Mouse (Mus musculus) MEL (cell line): ENCODE measurements around the gene Hist1h3a. TPM values are rescaled to one million over a fixed set of nuclear protein-coding genes. Genes with fewer than 3 reads are reported as not detected.

ENCODE experiments used
- DNase-seq: peaks from one replicate; pipeline ENCODE4 v3.0.0; 2011; ENCODE audit warnings: low read depth, low spot score
- H3K27ac ChIP-seq: 2 replicates; pipeline ENCODE4 v1.5.1; 2012; ENCODE audit warnings: low read depth, mild to moderate bottlenecking, control low read depth, low read length, moderate library complexity; ENCODE audit not compliant: control insufficient read depth
- H3K27me3 ChIP-seq, 2 experiments: fragments of 150-350 bp in 1 of 2; sonication (generic) in 1 of 2; 2 replicates each; pipeline ENCODE4 v1.6.1; 2012; ENCODE audit warnings: low read length in 2 of 2, mild to moderate bottlenecking in 2 of 2, improper control_type of control experiment in 1 of 2, moderate library complexity in 1 of 2; ENCODE audit not compliant: insufficient read depth in 2 of 2, control insufficient read depth in 1 of 2
- H3K36me3 ChIP-seq, 2 experiments: 2 replicates each; pipeline ENCODE4 v1.6.1; 2012 to 2014; ENCODE audit warnings: low read length in 2 of 2, improper control_type of control experiment in 1 of 2, inconsistent platforms in 1 of 2, mild to moderate bottlenecking in 1 of 2; ENCODE audit not compliant: insufficient read depth in 2 of 2, control insufficient read depth in 1 of 2
- H3K4me1 ChIP-seq, 2 experiments: fragments of 150-350 bp in 1 of 2; sonication (generic) in 1 of 2; 2 replicates each; pipeline ENCODE4 v1.6.1; 2012; ENCODE audit warnings: low read length in 2 of 2, improper control_type of control experiment in 1 of 2, mild to moderate bottlenecking in 1 of 2; ENCODE audit not compliant: insufficient read depth in 2 of 2, control insufficient read depth in 1 of 2
- H3K4me3 ChIP-seq, 2 experiments: fragments of 150-350 bp in 1 of 2; sonication (generic) in 1 of 2; 2 replicates each; pipeline ENCODE4 v1.5.1; 2012; ENCODE audit warnings: low read depth in 2 of 2, low read length in 2 of 2, mild to moderate bottlenecking in 2 of 2, moderate library complexity in 2 of 2, control low read depth in 1 of 2, improper control_type of control experiment in 1 of 2; ENCODE audit not compliant: control insufficient read depth in 1 of 2, insufficient read depth in 1 of 2
- H3K79me2 ChIP-seq: 2 replicates; pipeline ENCODE4 v1.6.1; 2012; ENCODE audit warnings: mild to moderate bottlenecking, low read length, moderate library complexity; ENCODE audit not compliant: control insufficient read depth, poor library complexity, insufficient read depth
- H3K9ac ChIP-seq: 2 replicates; pipeline ENCODE4 v1.6.1; 2012; ENCODE audit warnings: low read depth, mild to moderate bottlenecking, control low read depth, low read length, moderate library complexity; ENCODE audit not compliant: control insufficient read depth, poor library complexity, severe bottlenecking
- H3K9me3 ChIP-seq: fragments of 150-350 bp; sonication (generic); replicated peaks from 2 replicates; pipeline ENCODE4 v1.6.1; 2012; ENCODE audit warnings: mild to moderate bottlenecking, low read length, improper control_type of control experiment, moderate library complexity; ENCODE audit not compliant: insufficient read depth
- BHLHE40 ChIP-seq: IDR thresholded peaks from 2 replicates; pipeline ENCODE4 v1.6.1; 2012; ENCODE audit warnings: low read depth, mild to moderate bottlenecking, inconsistent platforms, low read length, improper control_type of control experiment, borderline replicate concordance
- CHD1 ChIP-seq: IDR thresholded peaks from 2 replicates; pipeline ENCODE4 v1.6.1; 2012; ENCODE audit warnings: low read depth, mild to moderate bottlenecking, inconsistent platforms, low read length, improper control_type of control experiment
- CHD2 ChIP-seq: IDR thresholded peaks from 2 replicates; pipeline ENCODE4 v1.6.1; 2011; ENCODE audit warnings: low read length, improper control_type of control experiment
- CTCF ChIP-seq, 3 experiments: IDR thresholded peaks in 2 of 3; conservative IDR thresholded peaks in 1 of 3; 2 replicates each; pipeline ENCODE4 v1.5.1; 2011 to 2012; ENCODE audit warnings: low read length in 3 of 3, low read depth in 2 of 3, mild to moderate bottlenecking in 2 of 3, improper control_type of control experiment in 1 of 3, inconsistent platforms in 1 of 3, mixed read lengths in 1 of 3, moderate library complexity in 1 of 3; ENCODE audit not compliant: control insufficient read depth in 1 of 3, insufficient read depth in 1 of 3, poor library complexity in 1 of 3, severe bottlenecking in 1 of 3
- ELF1 ChIP-seq: IDR thresholded peaks from 2 replicates; pipeline ENCODE4 v1.6.1; 2014; ENCODE audit warnings: low read depth, mild to moderate bottlenecking, inconsistent platforms, low read length, improper control_type of control experiment, moderate library complexity
- EP300 ChIP-seq, 2 experiments: IDR thresholded peaks; 2 replicates each; pipeline ENCODE4 v1.6.1; 2011; ENCODE audit warnings: improper control_type of control experiment in 2 of 2, low read length in 2 of 2, low read depth in 1 of 2, mild to moderate bottlenecking in 1 of 2
- GABPA ChIP-seq: IDR thresholded peaks from 2 replicates; pipeline ENCODE4 v1.6.1; 2012; ENCODE audit warnings: low read depth, mild to moderate bottlenecking, inconsistent platforms, low read length, improper control_type of control experiment, moderate library complexity
- HCFC1 ChIP-seq: IDR thresholded peaks from 2 replicates; pipeline ENCODE4 v1.6.1; 2012; ENCODE audit warnings: low read depth, mild to moderate bottlenecking, inconsistent platforms, low read length, improper control_type of control experiment, moderate library complexity
- JUND ChIP-seq: IDR thresholded peaks from 2 replicates; pipeline ENCODE4 v1.6.1; 2011; ENCODE audit warnings: low read depth, mild to moderate bottlenecking, improper control_type of control experiment, low read length
- MAX ChIP-seq: IDR thresholded peaks from 2 replicates; pipeline ENCODE4 v1.6.1; 2011; ENCODE audit warnings: low read length, improper control_type of control experiment
- MAZ ChIP-seq: IDR thresholded peaks from 2 replicates; pipeline ENCODE4 v1.6.1; 2012; ENCODE audit warnings: low read depth, mild to moderate bottlenecking, inconsistent platforms, low read length, improper control_type of control experiment
- MEF2A ChIP-seq: IDR thresholded peaks from 2 replicates; pipeline ENCODE4 v1.6.1; 2014; ENCODE audit warnings: low read depth, mild to moderate bottlenecking, inconsistent platforms, low read length, improper control_type of control experiment; ENCODE audit not compliant: poor library complexity, insufficient replicate concordance, severe bottlenecking; ENCODE audit errors: extremely low read depth
- MXI1 ChIP-seq: IDR thresholded peaks from 2 replicates; pipeline ENCODE4 v1.6.1; 2011; ENCODE audit warnings: mild to moderate bottlenecking, low read depth, low read length, improper control_type of control experiment
- MYC ChIP-seq: IDR thresholded peaks from 2 replicates; pipeline ENCODE4 v1.6.1; 2011; ENCODE audit warnings: low read depth, mild to moderate bottlenecking, low read length, improper control_type of control experiment, moderate library complexity
- NELFE ChIP-seq: IDR thresholded peaks from 2 replicates; pipeline ENCODE4 v1.6.1; 2011; ENCODE audit warnings: low read depth, low read length, improper control_type of control experiment
- NRF1 ChIP-seq: IDR thresholded peaks from 2 replicates; pipeline ENCODE4 v1.6.1; 2014; ENCODE audit warnings: low read depth, mild to moderate bottlenecking, inconsistent platforms, low read length, improper control_type of control experiment, moderate library complexity; ENCODE audit not compliant: poor library complexity, insufficient read depth, severe bottlenecking
- POLR2A ChIP-seq, 2 experiments: IDR thresholded peaks; 2 replicates each; pipeline ENCODE4 v1.6.1; 2011 to 2012; ENCODE audit warnings: low read length in 2 of 2, mild to moderate bottlenecking in 2 of 2, control low read depth in 1 of 2, improper control_type of control experiment in 1 of 2, low read depth in 1 of 2, moderate library complexity in 1 of 2; ENCODE audit not compliant: control insufficient read depth in 1 of 2, insufficient read depth in 1 of 2, poor library complexity in 1 of 2
- POLR2AphosphoS2 ChIP-seq: IDR thresholded peaks from 2 replicates; pipeline ENCODE4 v1.6.1; 2011; ENCODE audit warnings: low read length, improper control_type of control experiment
- POLR2AphosphoS5 ChIP-seq: IDR thresholded peaks from 2 replicates; pipeline ENCODE4 v1.6.1; 2012; ENCODE audit warnings: low read depth, borderline replicate concordance, mild to moderate bottlenecking, inconsistent platforms, low read length, moderate library complexity, mixed read lengths
- RAD21 ChIP-seq: IDR thresholded peaks from 2 replicates; pipeline ENCODE4 v1.6.1; 2011; ENCODE audit warnings: mild to moderate bottlenecking, low read depth, low read length, improper control_type of control experiment
- SIN3A ChIP-seq: IDR thresholded peaks from 2 replicates; pipeline ENCODE4 v1.6.1; 2012; ENCODE audit warnings: low read length, improper control_type of control experiment, inconsistent platforms
- SMC3 ChIP-seq: IDR thresholded peaks from 2 replicates; pipeline ENCODE4 v1.6.1; 2011; ENCODE audit warnings: low read depth, low read length, improper control_type of control experiment
- TAL1 ChIP-seq: IDR thresholded peaks from 2 replicates; pipeline ENCODE4 v1.6.1; 2012; ENCODE audit warnings: mild to moderate bottlenecking, inconsistent platforms, low read length, moderate library complexity, mixed read lengths
- TBP ChIP-seq: IDR thresholded peaks from 2 replicates; pipeline ENCODE4 v1.8.0; 2011; ENCODE audit warnings: low read depth, low read length, improper control_type of control experiment
- UBTF ChIP-seq: IDR thresholded peaks from 2 replicates; pipeline ENCODE4 v1.6.1; 2012; ENCODE audit warnings: low read depth, mild to moderate bottlenecking, inconsistent platforms, low read length, improper control_type of control experiment, moderate library complexity, borderline replicate concordance; ENCODE audit not compliant: insufficient read depth
- USF1 ChIP-seq: IDR thresholded peaks from 2 replicates; pipeline ENCODE4 v1.6.1; 2014; ENCODE audit warnings: low read depth, mild to moderate bottlenecking, inconsistent platforms, low read length, improper control_type of control experiment, moderate library complexity
- ZC3H11A ChIP-seq: IDR thresholded peaks from 2 replicates; pipeline ENCODE4 v1.6.1; 2012; ENCODE audit warnings: low read depth, mild to moderate bottlenecking, inconsistent platforms, low read length, improper control_type of control experiment
- ZKSCAN1 ChIP-seq: IDR thresholded peaks from 2 replicates; pipeline ENCODE4 v1.6.1; 2012; ENCODE audit warnings: low read depth, mild to moderate bottlenecking, inconsistent platforms, low read length, improper control_type of control experiment, moderate library complexity
- ZNF384 ChIP-seq: IDR thresholded peaks from 2 replicates; pipeline ENCODE4 v1.6.1; 2012; ENCODE audit warnings: low read depth, mild to moderate bottlenecking, inconsistent platforms, low read length, improper control_type of control experiment
- polyA plus RNA-seq, 2 experiments: library from polyadenylated mRNA; stranded (reverse) in 1 of 2; unstranded in 1 of 2; fragments of >175 nt in 1 of 2; fragments of >200 nt in 1 of 2; gene quantifications; 2 replicates each; pipeline versions ENCODE4 v1.2.1 to v1.2.4; 2012; ENCODE audit warnings: low replicate concordance in 2 of 2, low read depth in 1 of 2; ENCODE audit not compliant: insufficient read length in 2 of 2, insufficient read depth in 1 of 2, missing spikeins in 1 of 2
- total RNA-seq: library from RNA; depleted of rRNA; stranded (reverse); fragments of 300-350 nt; gene quantifications from 2 replicates; pipeline ENCODE4 v1.2.3, GENCODE M21; 2012

Gene Hist1h3a
- total and polyA plus RNA-seq, 3 experiments = 6.5 to 1,097 TPM; not detected in 1

- no peaks in the 10 kb centered on the region for H3K9me3 ChIP-seq
- no peaks in the 10 kb centered on the region for H3K4me1 ChIP-seq
- H3K36me3 ChIP-seq = no peaks in the 10 kb centered on the region
- no peak overlapping the region for H3K9ac ChIP-seq
- no peak overlapping the region for H3K27ac ChIP-seq
- no peak for TF ChIP-seq GABPA
- TF ChIP-seq JUND = no peak
- TF ChIP-seq TAL1 = no peak
- TF ChIP-seq CTCF (IDR thresholded peaks at IDR 0.05 in 2 of 3, conservative IDR thresholded peaks at IDR 0.05 in 1 of 3; ENCODE audit: control insufficient read depth in 1 of 3, insufficient read depth in 1 of 3, low read depth in 2 of 3, low read length in 3 of 3, poor library complexity in 1 of 3, severe bottlenecking in 1 of 3) = no peak
- TF ChIP-seq POLR2AphosphoS5 = no peak
- no peak for TF ChIP-seq ZNF384
- no peak for TF ChIP-seq USF1
- no peak for TF ChIP-seq MXI1
- TF ChIP-seq CHD2 = no peak
- TF ChIP-seq MYC = no peak
- TF ChIP-seq POLR2AphosphoS2 = no peak
- TF ChIP-seq NRF1 = no peak
- TF ChIP-seq, all 39 proteins: peak for 0
- Histone ChIP-seq H3K27me3 (peaks cover 4 to 8% of the 10 kb centered on the region in 2 experiments), H3K79me2 (no peaks in the 10 kb centered on the region), H3K4me3 (no peak overlapping the region)
- DNase-seq = no peak
These were observed 37.2 kb upstream of the Hist1h3a start for GRCm38 (mm10) chr13:23799405-23799804.

DNA sequence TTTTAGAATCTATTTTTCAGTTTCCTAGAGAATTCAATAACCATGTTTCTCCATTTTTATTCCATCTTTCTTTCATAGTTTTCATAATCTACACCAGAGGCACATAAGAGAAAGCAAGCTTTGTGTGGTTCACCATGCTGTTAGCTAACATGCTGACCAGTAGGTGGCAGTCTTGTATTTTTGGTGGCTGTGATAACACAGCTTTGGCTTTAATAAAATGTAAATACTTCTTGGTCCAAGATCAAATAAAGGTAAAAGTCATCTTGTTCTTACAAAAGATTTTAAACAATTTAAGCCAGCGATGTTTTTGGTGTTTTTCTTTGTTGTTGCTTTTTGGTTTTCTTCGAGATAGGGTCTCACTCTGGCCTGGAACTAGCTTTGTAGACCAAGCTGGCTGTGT, 30.3 kb upstream of the Hist1h3a start:
- no peak for TF ChIP-seq TBP
- TF ChIP-seq POLR2AphosphoS2 = no peak
- no peak for TF ChIP-seq EP300 (IDR thresholded peaks at IDR 0.05; ENCODE audit: low read depth in 1 of 2, low read length in 2 of 2)
- no peak for TF ChIP-seq BHLHE40
- TF ChIP-seq MYC = peak; percentile 61; the same call in 1 of the 2 replicates
- TF ChIP-seq ELF1 = no peak
- TF ChIP-seq NRF1 = no peak
- TF ChIP-seq ZKSCAN1 = no peak
- no peak for TF ChIP-seq MEF2A
- TF ChIP-seq CTCF (IDR thresholded peaks at IDR 0.05 in 2 of 3, conservative IDR thresholded peaks at IDR 0.05 in 1 of 3; ENCODE audit: control insufficient read depth in 1 of 3, insufficient read depth in 1 of 3, low read depth in 2 of 3, low read length in 3 of 3, poor library complexity in 1 of 3, severe bottlenecking in 1 of 3) = peak; percentile 56 to 88 (median 77)
- no peak for TF ChIP-seq MAZ
- peak; percentile 82 for TF ChIP-seq SMC3
- TF ChIP-seq NELFE = no peak
- TF ChIP-seq RAD21 = peak; percentile 92
- TF ChIP-seq POLR2A (IDR thresholded peaks at IDR 0.05; ENCODE audit: control insufficient read depth in 1 of 2, insufficient read depth in 1 of 2, low read depth in 1 of 2, low read length in 2 of 2, poor library complexity in 1 of 2) = no peak
- TF ChIP-seq CHD2 = no peak
- TF ChIP-seq ZNF384 = no peak
- TF ChIP-seq ZC3H11A = peak; percentile 77
- no peak for TF ChIP-seq UBTF
- no peak for TF ChIP-seq SIN3A
- TF ChIP-seq CHD1 = no peak
- no peak for TF ChIP-seq JUND
- no peak for TF ChIP-seq HCFC1
- no peak for TF ChIP-seq POLR2AphosphoS5
- 0 out of 2 replicates have a peak, but pooled peaks have one; percentile 12 for TF ChIP-seq MAX
- TF ChIP-seq, all 39 proteins: peak for 6
- no peak overlapping the region for H3K27ac ChIP-seq
- peak; percentile 75 for DNase-seq

More for the DNA sequence above, 30.3 kb upstream of the Hist1h3a start:
- no peaks in the 10 kb centered on the region for H3K36me3 ChIP-seq
- no peaks in the 10 kb centered on the region for H3K9me3 ChIP-seq
- H3K4me1 ChIP-seq = no peaks in the 10 kb centered on the region
- H3K4me3 ChIP-seq = no peak overlapping the region
- peaks cover 2 to 7% of the 10 kb centered on the region in 2 experiments; a peak in 2 of 4 replicates for H3K27me3 ChIP-seq
- H3K79me2 ChIP-seq = no peaks in the 10 kb centered on the region
- H3K9ac ChIP-seq = no peak overlapping the region
